Mouse (Mus musculus) intestine, embryonic 15.5 days (tissue): Measurements from ENCODE around the gene Cmtm7. TPM values are rescaled to one million over a fixed set of nuclear protein-coding genes. Genes with fewer than 3 reads are reported as not detected.

ENCODE experiments used
- ATAC-seq: fragments of 200-750 bp; cut with Nextera tagmentation; 2 replicates; pipeline ENCODE4 v1.8.0; 2017; ENCODE audit warnings: moderate TSS enrichment, moderate library complexity
- H3K27ac ChIP-seq: fragments of 300-500 bp; sonication (generic); 2 replicates; pipeline ENCODE4 v1.5.1; 2015; ENCODE audit warnings: mild to moderate bottlenecking, inconsistent platforms
- H3K27me3 ChIP-seq: fragments of 300-500 bp; sonication (generic); replicated peaks from 2 replicates; pipeline ENCODE4 v1.6.1; 2015; ENCODE audit warnings: inconsistent platforms
- H3K36me3 ChIP-seq: fragments of 300-500 bp; sonication (generic); 2 replicates; pipeline ENCODE4 v1.6.1; 2015; ENCODE audit warnings: inconsistent platforms
- H3K4me1 ChIP-seq: fragments of 300-500 bp; sonication (generic); replicated peaks from 2 replicates; pipeline ENCODE4 v1.6.1; 2015; ENCODE audit warnings: inconsistent platforms
- H3K4me2 ChIP-seq: fragments of 300-500 bp; sonication (generic); replicated peaks from 2 replicates; pipeline ENCODE4 v1.6.1; 2015; ENCODE audit warnings: mild to moderate bottlenecking, inconsistent platforms
- H3K4me3 ChIP-seq: fragments of 300-500 bp; sonication (generic); replicated peaks from 2 replicates; pipeline ENCODE4 v1.5.1; 2015; ENCODE audit warnings: inconsistent platforms
- H3K9ac ChIP-seq: fragments of 300-500 bp; sonication (generic); 2 replicates; pipeline ENCODE4 v1.6.1; 2015; ENCODE audit warnings: inconsistent platforms
- H3K9me3 ChIP-seq: fragments of 300-500 bp; sonication (generic); 2 replicates; pipeline ENCODE4 v1.6.1; 2016; ENCODE audit warnings: inconsistent platforms
- WGBS: fragments of 180-500 bp; shearing (Covaris S2); methylation state at CpG from one replicate; pipeline ENCODE4 v1.1.7; 2015; 5-methylcytosine and 5-hydroxymethylcytosine counted together
- polyA plus RNA-seq: library from polyadenylated mRNA; unstranded; fragments of >200 nt; fragmentation: Nextera tagmentation; extraction: Ambion mirVana; gene quantifications from 2 replicates; pipeline ENCODE4 v1.2.1, GENCODE M21; 2015

Cmtm7 gene
- polyA plus RNA-seq, 1 experiment from 2014 or later: 89.8 TPM

DNA sequence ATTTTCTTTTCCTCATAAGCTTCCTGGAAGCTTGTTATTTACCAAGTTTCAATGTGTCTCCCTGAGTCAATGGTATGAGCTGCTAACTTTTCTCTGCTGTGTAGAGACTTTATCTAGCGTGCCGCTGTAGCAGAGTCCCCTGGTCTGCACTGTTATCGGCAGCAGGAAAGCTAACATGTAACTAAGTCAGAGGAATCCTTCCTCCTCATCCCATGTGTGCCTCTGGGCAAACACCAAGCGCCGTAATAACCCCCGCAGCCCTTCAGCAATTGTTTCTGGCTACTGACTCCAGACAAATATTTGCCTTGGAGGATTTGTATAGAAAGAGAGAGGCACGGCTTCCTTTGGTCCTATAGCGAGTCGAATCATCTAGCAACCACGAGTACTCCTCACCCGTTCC is 29.2 kb upstream of the Cmtm7 start:
- Histone ChIP-seq H3K4me1 (peaks cover 11% of the 10 kb centered on the region), H3K4me3 (no peak overlapping the region), H3K9ac (no peak overlapping the region), H3K27ac (no peak overlapping the region), H3K27me3 (no peaks in the 10 kb centered on the region), H3K4me2 (peak overlapping the region; percentile 18; the same call in 1 of the 2 replicates), H3K36me3 (no peaks in the 10 kb centered on the region), H3K9me3 (no peaks in the 10 kb centered on the region)
- 44% methylated on average over 11 of the region's 11 CpGs for WGBS
- ATAC-seq: no peak

GRCm38 (mm10) chr9:114808671-114809070 is 27.0 kb upstream of the Cmtm7 start:
- Histone ChIP-seq H3K4me3 (no peak overlapping the region), H3K4me2 (no peak overlapping the region), H3K27ac (no peak overlapping the region), H3K9ac (no peak overlapping the region), H3K36me3 (no peaks in the 10 kb centered on the region), H3K4me1 (peaks cover 20% of the 10 kb centered on the region), H3K27me3 (no peaks in the 10 kb centered on the region), H3K9me3 (no peaks in the 10 kb centered on the region)
- ATAC-seq: peak; percentile 91
- 51% methylated on average over 5 of the region's 5 CpGs for WGBS

GRCm38 (mm10) chr9:114807261-114807660 is 25.6 kb upstream of the Cmtm7 start:
- no peaks in the 10 kb centered on the region for H3K27me3 ChIP-seq
- H3K4me3 ChIP-seq: no peak overlapping the region
- H3K36me3 ChIP-seq: no peaks in the 10 kb centered on the region
- H3K9me3 ChIP-seq: no peaks in the 10 kb centered on the region
- peaks cover 20% of the 10 kb centered on the region for H3K4me1 ChIP-seq
- ATAC-seq: no peak
- 65% methylated on average over 8 of the region's 8 CpGs for WGBS
- no peak overlapping the region for H3K9ac ChIP-seq
- no peak overlapping the region for H3K27ac ChIP-seq
- no peak overlapping the region for H3K4me2 ChIP-seq

GRCm38 (mm10) chr9:114805151-114805671 is 23.6 kb upstream of the Cmtm7 start:
- Histone ChIP-seq H3K36me3 (no peaks in the 10 kb centered on the region), H3K9me3 (no peaks in the 10 kb centered on the region), H3K4me2 (no peak overlapping the region), H3K4me3 (no peak overlapping the region), H3K9ac (no peak overlapping the region), H3K4me1 (peaks cover 11% of the 10 kb centered on the region; the same call in 1 of the 2 replicates), H3K27me3 (no peaks in the 10 kb centered on the region), H3K27ac (no peak overlapping the region)
- ATAC-seq: peak; percentile 54
- whole genome bisulfite sequencing: 55% methylated on average over 19 of the region's 19 CpGs

- H3K27ac ChIP-seq: no peak overlapping the region
- no peaks in the 10 kb centered on the region for H3K36me3 ChIP-seq
- no peaks in the 10 kb centered on the region for H3K27me3 ChIP-seq
- ATAC-seq: no peak
- no peak overlapping the region for H3K9ac ChIP-seq
- H3K4me3 ChIP-seq: no peak overlapping the region
- H3K4me2 ChIP-seq: no peak overlapping the region
- 86% methylated on average over 1 of the region's 1 CpGs for WGBS
- H3K9me3 ChIP-seq: no peaks in the 10 kb centered on the region
- H3K4me1 ChIP-seq: peaks cover 11% of the 10 kb centered on the region; the same call in 1 of the 2 replicates
These were observed 20.5 kb upstream of the Cmtm7 start for GRCm38 (mm10) chr9:114802191-114802590.

GRCm38 (mm10) chr9:114801301-114801700 is 19.6 kb upstream of the Cmtm7 start:
- H3K4me1 ChIP-seq: peaks cover 11% of the 10 kb centered on the region; the same call in 1 of the 2 replicates
- WGBS: 51% methylated on average over 15 of the region's 15 CpGs

DNA sequence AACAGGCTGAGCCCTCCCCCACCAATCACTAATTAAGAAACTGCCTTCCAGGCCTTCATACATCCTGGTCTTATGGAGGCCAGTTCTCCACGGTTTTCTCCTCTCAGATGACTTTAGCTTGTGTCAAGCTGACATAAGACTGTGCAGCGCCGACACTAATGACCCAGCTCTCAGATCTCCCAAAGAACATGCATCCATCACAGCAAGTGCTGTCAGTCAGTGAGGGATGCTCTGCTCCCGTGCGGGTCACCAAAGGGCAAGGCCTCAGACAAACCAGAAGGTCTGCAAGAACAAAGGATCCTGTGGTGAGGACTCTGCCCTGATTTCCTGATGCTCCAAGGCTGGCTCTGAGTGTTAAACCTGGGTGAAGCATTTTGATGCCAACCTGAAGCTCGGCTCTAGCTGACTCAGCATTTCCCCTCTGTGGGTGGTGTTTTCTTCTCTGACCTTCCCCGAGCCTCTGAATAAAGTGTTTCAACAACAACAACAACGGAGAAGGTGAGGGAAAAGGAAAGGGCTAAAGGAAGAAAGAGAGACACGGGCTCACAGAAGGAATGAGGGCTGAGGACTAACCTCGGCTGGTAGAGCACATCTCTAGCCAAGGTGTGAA is 17.9 kb upstream of the Cmtm7 start:
- no peak for ATAC-seq
- Histone ChIP-seq H3K4me2 (no peak overlapping the region), H3K27ac (no peak overlapping the region), H3K4me1 (0 out of 2 replicates have a peak, but pooled peaks cover 3% of the 10 kb centered on the region), H3K27me3 (no peaks in the 10 kb centered on the region), H3K9me3 (no peaks in the 10 kb centered on the region), H3K36me3 (no peaks in the 10 kb centered on the region), H3K9ac (no peak overlapping the region), H3K4me3 (no peak overlapping the region)
- WGBS: 61% methylated on average over 10 of the region's 10 CpGs

More at GRCm38 (mm10) chr9:114801301-114801700, 19.6 kb upstream of the Cmtm7 start:
- no peaks in the 10 kb centered on the region for H3K36me3 ChIP-seq
- no peaks in the 10 kb centered on the region for H3K9me3 ChIP-seq
- no peak overlapping the region for H3K9ac ChIP-seq
- ATAC-seq: no peak
- H3K4me3 ChIP-seq: no peak overlapping the region
- no peak overlapping the region for H3K4me2 ChIP-seq
- H3K27ac ChIP-seq: no peak overlapping the region
- no peaks in the 10 kb centered on the region for H3K27me3 ChIP-seq

- Histone ChIP-seq H3K4me1 (0 out of 2 replicates have a peak, but pooled peaks cover 3% of the 10 kb centered on the region), H3K27me3 (no peaks in the 10 kb centered on the region), H3K36me3 (no peaks in the 10 kb centered on the region), H3K27ac (no peak overlapping the region), H3K4me3 (no peak overlapping the region), H3K9ac (no peak overlapping the region), H3K9me3 (no peaks in the 10 kb centered on the region), H3K4me2 (no peak overlapping the region)
- WGBS: 47% methylated on average over 6 of the region's 6 CpGs
- no peak for ATAC-seq
These were observed 17.2 kb upstream of the Cmtm7 start for GRCm38 (mm10) chr9:114798845-114799244.

- peak; percentile 84 for ATAC-seq
- Histone ChIP-seq H3K36me3 (no peaks in the 10 kb centered on the region), H3K4me3 (no peak overlapping the region), H3K9me3 (no peaks in the 10 kb centered on the region), H3K4me1 (0 out of 2 replicates have a peak, but pooled peaks cover 3% of the 10 kb centered on the region), H3K9ac (no peak overlapping the region), H3K27me3 (no peaks in the 10 kb centered on the region), H3K27ac (no peak overlapping the region), H3K4me2 (no peak overlapping the region)
- 55% methylated on average over 11 of the region's 11 CpGs for WGBS
These were observed 15.8 kb upstream of the Cmtm7 start for GRCm38 (mm10) chr9:114797329-114798004.

DNA sequence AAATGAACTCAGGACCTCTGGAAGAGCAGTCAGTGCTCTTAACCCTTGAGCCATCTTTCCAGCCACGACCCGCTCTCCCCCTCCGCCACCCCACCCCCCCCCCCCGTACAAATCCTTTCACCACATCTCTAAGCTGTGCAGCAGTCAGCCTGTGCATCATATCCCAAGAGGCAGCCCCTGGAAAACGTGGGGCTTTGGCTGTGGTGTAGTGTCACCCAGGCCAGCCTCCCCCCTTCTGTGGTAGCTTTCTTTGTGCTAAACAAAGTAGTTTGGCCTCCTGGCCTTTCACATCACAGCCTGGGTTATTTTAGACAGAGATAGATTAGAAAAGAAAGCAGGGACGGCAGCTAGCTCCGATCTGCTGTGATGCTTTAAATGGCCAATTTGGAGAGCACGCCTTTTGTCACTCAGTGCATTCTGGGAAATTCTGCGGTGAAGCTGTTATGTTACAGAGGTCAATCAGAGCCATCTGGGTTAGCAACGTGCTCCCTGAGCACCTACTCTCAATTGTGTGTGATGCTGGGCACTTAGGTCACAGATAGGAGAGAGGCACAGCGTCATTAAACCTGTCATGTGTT is 14.9 kb upstream of the Cmtm7 start:
- Histone ChIP-seq H3K27ac (no peak overlapping the region), H3K4me2 (no peak overlapping the region), H3K27me3 (no peaks in the 10 kb centered on the region), H3K36me3 (no peaks in the 10 kb centered on the region), H3K4me3 (no peak overlapping the region), H3K9ac (no peak overlapping the region), H3K4me1 (0 out of 2 replicates have a peak, but pooled peaks cover 3% of the 10 kb centered on the region), H3K9me3 (no peaks in the 10 kb centered on the region)
- WGBS: 42% methylated on average over 11 of the region's 11 CpGs
- no peak for ATAC-seq

- H3K4me2 ChIP-seq: no peak overlapping the region
- ATAC-seq: no peak
- 0 out of 2 replicates have a peak, but pooled peaks cover 3% of the 10 kb centered on the region for H3K4me1 ChIP-seq
- H3K9ac ChIP-seq: no peak overlapping the region
- no peaks in the 10 kb centered on the region for H3K27me3 ChIP-seq
- no peak overlapping the region for H3K4me3 ChIP-seq
- no peak overlapping the region for H3K27ac ChIP-seq
- H3K9me3 ChIP-seq: no peaks in the 10 kb centered on the region
- 75% methylated on average over 4 of the region's 4 CpGs for WGBS
- H3K36me3 ChIP-seq: no peaks in the 10 kb centered on the region
These were observed 12.8 kb upstream of the Cmtm7 start for GRCm38 (mm10) chr9:114794491-114794890.

- H3K9me3 ChIP-seq: no peaks in the 10 kb centered on the region
- H3K27me3 ChIP-seq: no peaks in the 10 kb centered on the region
- H3K4me1 ChIP-seq: 0 out of 2 replicates have a peak, but pooled peaks cover 3% of the 10 kb centered on the region
- no peak overlapping the region for H3K9ac ChIP-seq
- no peak overlapping the region for H3K4me2 ChIP-seq
- H3K27ac ChIP-seq: no peak overlapping the region
- WGBS: 83% methylated on average over 9 of the region's 9 CpGs
- no peaks in the 10 kb centered on the region for H3K36me3 ChIP-seq
- ATAC-seq: no peak
- H3K4me3 ChIP-seq: no peak overlapping the region
These were observed 12.2 kb upstream of the Cmtm7 start for GRCm38 (mm10) chr9:114793764-114794295.
